Mouse (Mus musculus) liver, adult 2 months (tissue): ENCODE results near the gene Pfkp.

Experiments
- CTCF ChIP-seq: fragments of 200-500 bp; IDR thresholded peaks from 2 replicates; pipeline ENCODE4 v1.5.1; 2011; ENCODE audit warnings: low read depth, low read length, control low read depth
- POLR2A ChIP-seq: fragments of 200-500 bp; IDR thresholded peaks from 2 replicates; pipeline ENCODE4 v1.6.1; 2011; ENCODE audit warnings: low read length, control low read depth; ENCODE audit not compliant: insufficient read depth; ENCODE audit errors: extremely low read depth

GRCm38 (mm10) chr13:6590846-6591245 is 57.7 kb downstream of the Pfkp start:
- no peak for TF ChIP-seq CTCF
- no peak for TF ChIP-seq POLR2A
